Mouse (Mus musculus) limb, embryonic 13.5 days (tissue): Measurements from ENCODE around the gene Itpk1. TPM values are rescaled to one million over a fixed set of nuclear protein-coding genes. Genes with fewer than 3 reads are reported as not detected.
A peak's percentile ranks its signal among the peaks of the same experiment; 100 is the strongest.

Source experiments
- ATAC-seq: fragments of 200-750 bp; cut with Nextera tagmentation; 2 replicates; pipeline ENCODE4 v1.8.0; 2017; ENCODE audit warnings: low read depth, moderate number of reproducible peaks, moderate TSS enrichment; ENCODE audit not compliant: low FRiP score
- H3K27ac ChIP-seq: fragments of 300-500 bp; sonication (generic); 2 replicates; pipeline ENCODE4 v1.5.1; 2015; ENCODE audit warnings: inconsistent platforms, mild to moderate bottlenecking, moderate library complexity
- H3K27me3 ChIP-seq: fragments of 300-500 bp; sonication (generic); 2 replicates; pipeline ENCODE4 v1.6.1; 2015; ENCODE audit warnings: mild to moderate bottlenecking, inconsistent platforms
- H3K36me3 ChIP-seq: fragments of 300-500 bp; sonication (generic); 2 replicates; pipeline ENCODE4 v1.6.1; 2015; ENCODE audit warnings: inconsistent platforms, mild to moderate bottlenecking, moderate library complexity
- H3K4me1 ChIP-seq: fragments of 300-500 bp; sonication (generic); 2 replicates; pipeline ENCODE4 v1.6.1; 2015; ENCODE audit warnings: inconsistent platforms
- H3K4me2 ChIP-seq: fragments of 300-500 bp; sonication (generic); replicated peaks from 2 replicates; pipeline ENCODE4 v1.6.1; 2015; ENCODE audit warnings: inconsistent platforms, mild to moderate bottlenecking, moderate library complexity
- H3K4me3 ChIP-seq: fragments of 300-500 bp; sonication (generic); 2 replicates; pipeline ENCODE4 v1.5.1; 2015; ENCODE audit warnings: moderate library complexity, mild to moderate bottlenecking, inconsistent platforms
- H3K9ac ChIP-seq: fragments of 300-500 bp; sonication (generic); 2 replicates; pipeline ENCODE4 v1.6.1; 2015; ENCODE audit warnings: mild to moderate bottlenecking, inconsistent platforms
- H3K9me3 ChIP-seq: fragments of 300-500 bp; sonication (generic); 2 replicates; pipeline ENCODE4 v1.6.1; 2016; ENCODE audit warnings: inconsistent platforms
- WGBS: fragments of 180-500 bp; shearing (Covaris S2); methylation state at CpG from one replicate; pipeline ENCODE4 v1.1.7; 2015; 5-methylcytosine and 5-hydroxymethylcytosine counted together
- polyA plus RNA-seq: library from polyadenylated mRNA; unstranded; fragments of >200 nt; fragmentation: Nextera tagmentation; extraction: Ambion mirVana; gene quantifications from 2 replicates; pipeline ENCODE4 v1.2.1, GENCODE M21; 2015

The Itpk1 gene
- 9.3 TPM in 2 replicates for polyA plus RNA-seq

- peak within 1 kb of the TSS; percentile 68 for H3K4me3 ChIP-seq
- H3K9me3 ChIP-seq, result no peaks in the 10 kb centered on the region
- under 1% methylated on average over 61 of the region's 105 CpGs for WGBS
- no peaks in the 10 kb centered on the region for H3K27me3 ChIP-seq
- peak within 1 kb of the TSS; percentile 92 for H3K4me2 ChIP-seq
- peak; percentile 91 for ATAC-seq
- peak within 1 kb of the TSS; percentile 84 for H3K9ac ChIP-seq
- peaks cover 45% of the 10 kb centered on the region for H3K4me1 ChIP-seq
- no peaks in the 10 kb centered on the region for H3K36me3 ChIP-seq
- peak within 1 kb of the TSS; percentile 73; the same call in 1 of the 2 replicates for H3K27ac ChIP-seq
Measured at GRCm38 (mm10) chr12:102704457-102705198, at the start of gene Itpk1. Itpk1 (minus strand) TSS chr12:102704930.

GRCm38 (mm10) chr12:102748256-102748655, 43.5 kb upstream of the Itpk1 start:
- Histone ChIP-seq H3K9me3 (no peaks in the 10 kb centered on the region), H3K9ac (no peak overlapping the region), H3K4me3 (no peak overlapping the region), H3K36me3 (peaks cover 13% of the 10 kb centered on the region), H3K27ac (no peak overlapping the region), H3K27me3 (no peaks in the 10 kb centered on the region), H3K4me2 (no peak overlapping the region), H3K4me1 (peaks cover 10% of the 10 kb centered on the region)
- ATAC-seq, result no peak
- WGBS, result 89% methylated on average over 3 of the region's 3 CpGs

DNA sequence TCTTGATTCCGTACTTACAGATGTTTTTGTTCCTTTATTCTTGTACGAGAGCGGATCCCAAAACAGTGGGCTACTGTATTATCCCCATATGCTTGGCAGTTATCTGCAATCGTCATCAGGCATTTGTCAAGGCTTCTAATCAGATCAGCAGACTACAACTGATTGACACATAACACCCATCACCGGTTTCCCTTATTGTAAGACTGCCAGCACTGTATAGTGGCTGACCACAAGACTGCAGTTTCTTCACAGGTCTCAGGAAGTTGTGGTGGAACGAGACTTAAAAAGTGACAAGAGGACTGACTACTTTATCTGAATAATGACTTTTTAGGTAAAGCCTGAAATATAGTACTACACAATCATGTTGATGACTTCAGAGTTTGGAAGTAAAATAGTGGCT, 40.1 kb upstream of the Itpk1 start:
- ATAC-seq, result no peak
- Histone ChIP-seq H3K4me2 (peak overlapping the region; percentile 78), H3K27ac (no peak overlapping the region), H3K4me3 (peak overlapping the region; percentile 81; the same call in 1 of the 2 replicates), H3K36me3 (peaks cover 18% of the 10 kb centered on the region), H3K4me1 (peaks cover 20% of the 10 kb centered on the region), H3K9me3 (no peaks in the 10 kb centered on the region), H3K9ac (peak overlapping the region; percentile 91; the same call in 1 of the 2 replicates), H3K27me3 (no peaks in the 10 kb centered on the region)
- WGBS, result 64% methylated on average over 6 of the region's 6 CpGs

GRCm38 (mm10) chr12:102743589-102744574, 39.2 kb upstream of the Itpk1 start, which contains the start of the genes Moap1 and Tmem251:
Moap1 (minus strand) TSS chr12:102743661.
Tmem251 (plus strand) TSS chr12:102743762.
- no peaks in the 10 kb centered on the region for H3K27me3 ChIP-seq
- H3K9me3 ChIP-seq, result no peaks in the 10 kb centered on the region
- H3K4me1 ChIP-seq, result peaks cover 20% of the 10 kb centered on the region
- peak within 1 kb of the TSS; percentile 91 for H3K9ac ChIP-seq
- H3K4me3 ChIP-seq, result peak within 1 kb of the TSS; percentile 81
- H3K27ac ChIP-seq, result peak within 1 kb of the TSS; percentile 85
- peak within 1 kb of the TSS; percentile 78 for H3K4me2 ChIP-seq
- WGBS, result under 1% methylated on average over 58 of the region's 63 CpGs
- ATAC-seq, result peak; percentile 97
- H3K36me3 ChIP-seq, result peaks cover 13% of the 10 kb centered on the region

DNA sequence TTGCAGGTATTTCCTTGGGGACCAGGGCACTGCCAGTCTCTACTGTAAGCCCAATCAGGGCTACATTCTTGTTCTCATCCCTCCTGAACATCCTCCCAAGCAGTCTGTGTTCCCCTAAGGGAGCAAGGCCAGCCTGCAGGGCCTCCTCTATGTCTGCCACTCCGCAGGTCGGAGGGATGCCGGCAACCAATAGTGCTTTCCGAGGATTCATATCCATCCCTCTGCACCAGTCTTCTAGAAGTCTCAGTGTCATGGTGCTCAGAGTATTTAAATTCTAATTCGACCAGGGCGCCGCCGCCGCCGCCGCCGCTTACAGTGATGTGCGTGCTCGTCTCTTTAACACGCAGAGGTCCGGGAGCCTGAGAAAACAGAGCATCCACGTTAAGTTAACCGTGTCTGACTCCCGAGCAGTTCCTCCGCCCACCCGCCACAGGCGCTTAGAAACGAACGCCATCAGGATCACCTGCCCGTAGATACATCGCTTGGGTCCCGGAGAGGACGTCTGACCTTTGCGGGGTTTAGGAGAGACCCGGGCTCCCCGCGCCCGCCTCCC, 38.4 kb upstream of the Itpk1 start:
- H3K36me3 ChIP-seq, result peaks cover 6% of the 10 kb centered on the region
- peaks cover 20% of the 10 kb centered on the region for H3K4me1 ChIP-seq
- peak overlapping the region; percentile 91 for H3K9ac ChIP-seq
- no peaks in the 10 kb centered on the region for H3K27me3 ChIP-seq
- ATAC-seq, result peak; percentile 52; the same call in 1 of the 2 replicates
- peak overlapping the region; percentile 78 for H3K4me2 ChIP-seq
- WGBS, result under 1% methylated on average over 33 of the region's 33 CpGs
- peak overlapping the region; percentile 85 for H3K27ac ChIP-seq
- no peaks in the 10 kb centered on the region for H3K9me3 ChIP-seq
- H3K4me3 ChIP-seq, result peak overlapping the region; percentile 81

DNA sequence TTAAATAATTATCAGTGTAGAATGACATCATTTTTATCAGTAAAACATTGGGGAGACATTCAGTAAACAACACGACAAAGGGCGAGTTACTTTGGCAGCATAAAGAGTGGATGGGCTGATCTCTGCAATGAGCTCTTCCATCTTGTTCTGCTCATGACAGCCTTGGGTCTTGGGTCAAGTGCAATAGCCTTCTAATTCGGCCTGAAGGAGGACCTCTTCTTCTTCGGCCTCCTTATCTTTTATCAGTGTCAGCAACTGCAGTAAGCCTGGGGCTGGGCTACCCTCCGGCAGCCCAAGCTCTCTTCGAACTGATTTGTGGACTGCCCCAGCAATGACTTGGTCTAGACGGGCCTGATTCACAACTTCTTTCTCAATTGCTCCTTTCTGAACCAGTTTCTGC, 37.3 kb upstream of the Itpk1 start:
- no peak for ATAC-seq
- H3K27ac ChIP-seq, result no peak overlapping the region
- no peaks in the 10 kb centered on the region for H3K9me3 ChIP-seq
- H3K4me3 ChIP-seq, result no peak overlapping the region
- H3K27me3 ChIP-seq, result no peaks in the 10 kb centered on the region
- peaks cover 20% of the 10 kb centered on the region for H3K4me1 ChIP-seq
- 85% methylated on average over 7 of the region's 7 CpGs for WGBS
- 0 out of 2 replicates have a peak overlapping the region, but pooled peaks have one; percentile 78 for H3K4me2 ChIP-seq
- H3K9ac ChIP-seq, result no peak overlapping the region
- peaks cover 5% of the 10 kb centered on the region for H3K36me3 ChIP-seq

DNA sequence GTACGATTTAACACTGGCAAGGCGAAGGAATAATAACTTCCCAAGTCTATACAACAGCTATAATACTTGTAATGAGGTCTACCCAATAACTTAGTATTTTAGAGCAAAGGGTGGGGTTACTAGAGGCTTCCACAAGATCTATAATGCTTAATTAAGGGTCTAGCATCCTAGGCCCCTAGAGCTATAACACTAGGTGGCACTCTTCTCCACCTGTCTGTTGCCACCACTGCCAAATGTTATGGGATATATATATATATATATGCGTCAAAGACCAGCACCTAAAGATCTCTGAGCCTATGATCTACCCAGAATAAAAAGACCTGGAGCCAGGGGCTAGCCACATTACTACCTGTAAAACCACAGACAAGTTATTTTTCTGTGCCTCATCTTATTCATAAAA, 35.6 kb upstream of the Itpk1 start:
- H3K27ac ChIP-seq, result no peak overlapping the region
- H3K9me3 ChIP-seq, result no peaks in the 10 kb centered on the region
- peaks cover 20% of the 10 kb centered on the region for H3K4me1 ChIP-seq
- no peak overlapping the region for H3K9ac ChIP-seq
- no peak overlapping the region for H3K4me3 ChIP-seq
- H3K4me2 ChIP-seq, result no peak overlapping the region
- WGBS, result 64% methylated on average over 3 of the region's 3 CpGs
- peaks cover 5% of the 10 kb centered on the region for H3K36me3 ChIP-seq
- no peaks in the 10 kb centered on the region for H3K27me3 ChIP-seq
- ATAC-seq, result no peak

- Histone ChIP-seq H3K27me3 (no peaks in the 10 kb centered on the region), H3K4me1 (peaks cover 11% of the 10 kb centered on the region), H3K9ac (no peak overlapping the region), H3K9me3 (no peaks in the 10 kb centered on the region), H3K36me3 (peaks cover 5% of the 10 kb centered on the region), H3K27ac (no peak overlapping the region), H3K4me2 (no peak overlapping the region), H3K4me3 (no peak overlapping the region)
- no peak for ATAC-seq
- 74% methylated on average over 5 of the region's 5 CpGs for WGBS
Measured at GRCm38 (mm10) chr12:102739096-102739495, 34.4 kb upstream of the Itpk1 start.

DNA sequence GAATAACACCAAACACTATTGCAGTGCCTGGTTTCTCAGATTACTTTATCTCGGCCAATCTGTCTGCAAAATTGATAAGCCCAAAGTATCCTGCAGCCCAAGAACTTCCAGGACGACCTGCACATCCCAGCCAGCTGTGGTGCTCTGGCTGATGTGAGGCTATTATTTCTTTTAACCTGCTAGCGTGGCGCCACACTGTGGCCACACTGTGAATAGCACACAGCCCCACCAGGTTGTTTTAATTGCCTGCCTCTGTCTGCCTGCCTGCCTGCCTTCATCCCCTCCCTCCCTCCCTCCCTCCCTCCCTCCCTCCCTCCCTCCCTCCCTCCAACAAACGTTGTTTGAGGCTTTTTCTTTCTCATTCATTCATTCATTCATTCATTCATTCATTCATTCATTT, 28.7 kb upstream of the Itpk1 start:
- no peaks in the 10 kb centered on the region for H3K36me3 ChIP-seq
- no peaks in the 10 kb centered on the region for H3K9me3 ChIP-seq
- H3K4me1 ChIP-seq, result peaks cover 24% of the 10 kb centered on the region
- no peak overlapping the region for H3K4me3 ChIP-seq
- no peak overlapping the region for H3K27ac ChIP-seq
- no peaks in the 10 kb centered on the region for H3K27me3 ChIP-seq
- no peak overlapping the region for H3K9ac ChIP-seq
- 14% methylated on average over 4 of the region's 5 CpGs for WGBS
- no peak overlapping the region for H3K4me2 ChIP-seq
- ATAC-seq, result no peak

- H3K36me3 ChIP-seq, result no peaks in the 10 kb centered on the region
- H3K4me2 ChIP-seq, result peak overlapping the region; percentile 59
- H3K27me3 ChIP-seq, result no peaks in the 10 kb centered on the region
- no peak overlapping the region for H3K9ac ChIP-seq
- H3K27ac ChIP-seq, result peak overlapping the region; percentile 93
- no peaks in the 10 kb centered on the region for H3K9me3 ChIP-seq
- peak; percentile 61 for ATAC-seq
- H3K4me3 ChIP-seq, result peak overlapping the region; percentile 34
- peaks cover 24% of the 10 kb centered on the region for H3K4me1 ChIP-seq
- 15% methylated on average over 16 of the region's 16 CpGs for WGBS
Measured at GRCm38 (mm10) chr12:102730798-102731619, 26.3 kb upstream of the Itpk1 start.
